Comparison of ENCODE assay signal across 1 mouse cellular context in genomic region chr7:30723274-30723953, GRCm38 (mm10).
A peak's percentile ranks its signal among the peaks of the same experiment; 100 is the strongest.
TF ChIP-seq lines count a peak whose summit lies in the region.

No protein-coding gene starts in this region.

TF ChIP-seq in CH12.LX, 34 proteins besides CTCF, POLR2A, EP300 and RAD21:
- TF ChIP-seq MEF2A (IDR thresholded peaks at IDR 0.05; ENCODE audit: borderline replicate concordance, low read depth, low read length) (peak; percentile 35; the same call in 1 of the 2 replicates), TBP (conservative IDR thresholded peaks at IDR 0.05; ENCODE audit: low read depth, low read length) (peak; percentile 51; the same call in 1 of the 2 replicates), SIN3A (IDR thresholded peaks at IDR 0.05; ENCODE audit: low read length) (0 out of 2 replicates have a peak, but pooled peaks have one; percentile 32), ZNF384 (IDR thresholded peaks at IDR 0.05; ENCODE audit: low read depth, low read length) (no peak), GABPA (IDR thresholded peaks at IDR 0.05; ENCODE audit: insufficient replicate concordance, low read depth, low read length) (no peak), TCF12 (IDR thresholded peaks at IDR 0.05; ENCODE audit: low read depth, low read length) (peak; percentile 74), KAT2A (IDR thresholded peaks at IDR 0.05; ENCODE audit: insufficient replicate concordance, low read length) (no peak), CHD2 (IDR thresholded peaks at IDR 0.05; ENCODE audit: low read length) (no peak), BHLHE40 (IDR thresholded peaks at IDR 0.05; ENCODE audit: low read depth, low read length) (peak; percentile 82), IRF4 (IDR thresholded peaks at IDR 0.05; ENCODE audit: low read depth, low read length) (0 out of 2 replicates have a peak, but pooled peaks have one; percentile 4)
TF ChIP-seq in CH12.LX: peak in this region for 6.
